Mouse (Mus musculus): Measurements from ENCODE around the gene Msl1. TPM values are rescaled to one million over a fixed set of nuclear protein-coding genes. Genes with fewer than 3 reads are reported as not detected.

Gene Msl1
- polyA plus RNA-seq, 1 experiment from 2014 or later = 22.3 TPM

GRCm38 (mm10) chr11:98781851-98782512 is 13.3 kb upstream of the Msl1 start:
- Histone ChIP-seq H3K27me3 (ENCODE audit: control insufficient read depth, insufficient read depth, low read length) (no peaks in the 10 kb centered on the region), H3K36me3 (ENCODE audit: control insufficient read depth, insufficient read depth, low read length) (no peaks in the 10 kb centered on the region), H3K9me3 (ENCODE audit: control insufficient read depth, low read depth, low read length) (no peaks in the 10 kb centered on the region), H3K4me1 (ENCODE audit: control insufficient read depth, insufficient read depth, low read length) (peaks cover 61% of the 10 kb centered on the region), H3K4me3 (ENCODE audit: low read depth, low read length) (no peak overlapping the region), H3K4me2 (replicated peaks; ENCODE audit: low read depth, low read length) (peak overlapping the region; percentile 39; the same call in 1 of the 2 replicates), H3K9ac (replicated peaks; ENCODE audit: low read depth, low read length) (no peak overlapping the region; the same call in 1 of the 2 replicates), H3K27ac (ENCODE audit: low read length) (peak overlapping the region; percentile 92)
- WGBS = 8% methylated on average over 14 of the region's 14 CpGs
- peak; percentile 25; the same call in 1 of the 2 replicates for ATAC-seq (ENCODE audit: insufficient number of reproducible peaks, insufficient read depth, low FRiP score, low read depth)

- H3K4me3 ChIP-seq (ENCODE audit: low read depth, low read length) = peak overlapping the region; percentile 8; the same call in 1 of the 2 replicates
- H3K9ac ChIP-seq (replicated peaks; ENCODE audit: low read depth, low read length) = no peak overlapping the region
Observed at GRCm38 (mm10) chr11:98782651-98783235, 12.6 kb upstream of the Msl1 start.

GRCm38 (mm10) chr11:98783236-98783696 is 12.1 kb upstream of the Msl1 start:
- no peaks in the 10 kb centered on the region for H3K9me3 ChIP-seq (ENCODE audit: control insufficient read depth, low read depth, low read length)
- no peaks in the 10 kb centered on the region for H3K36me3 ChIP-seq (ENCODE audit: control insufficient read depth, insufficient read depth, low read length)
- H3K4me1 ChIP-seq (ENCODE audit: control insufficient read depth, insufficient read depth, low read length) = peaks cover 56% of the 10 kb centered on the region
- 1% methylated on average over 20 of the region's 20 CpGs for WGBS
- H3K27ac ChIP-seq (ENCODE audit: low read length) = peak overlapping the region; percentile 92
- H3K27me3 ChIP-seq (ENCODE audit: control insufficient read depth, insufficient read depth, low read length) = no peaks in the 10 kb centered on the region
- H3K4me3 ChIP-seq (ENCODE audit: low read depth, low read length) = peak overlapping the region; percentile 8; the same call in 1 of the 2 replicates
- no peak overlapping the region for H3K9ac ChIP-seq (replicated peaks; ENCODE audit: low read depth, low read length)
- ATAC-seq (ENCODE audit: insufficient number of reproducible peaks, insufficient read depth, low FRiP score, low read depth) = peak; percentile 51
- H3K4me2 ChIP-seq (replicated peaks; ENCODE audit: low read depth, low read length) = peak overlapping the region; percentile 39

More at GRCm38 (mm10) chr11:98782651-98783235, 12.6 kb upstream of the Msl1 start:
- H3K27ac ChIP-seq (ENCODE audit: low read length) = peak overlapping the region; percentile 92
- H3K36me3 ChIP-seq (ENCODE audit: control insufficient read depth, insufficient read depth, low read length) = no peaks in the 10 kb centered on the region
- WGBS = 8% methylated on average over 17 of the region's 17 CpGs
- peaks cover 59% of the 10 kb centered on the region for H3K4me1 ChIP-seq (ENCODE audit: control insufficient read depth, insufficient read depth, low read length)
- H3K4me2 ChIP-seq (replicated peaks; ENCODE audit: low read depth, low read length) = peak overlapping the region; percentile 39
- H3K27me3 ChIP-seq (ENCODE audit: control insufficient read depth, insufficient read depth, low read length) = no peaks in the 10 kb centered on the region
- H3K9me3 ChIP-seq (ENCODE audit: control insufficient read depth, low read depth, low read length) = no peaks in the 10 kb centered on the region
- ATAC-seq (ENCODE audit: insufficient number of reproducible peaks, insufficient read depth, low FRiP score, low read depth) = no peak

GRCm38 (mm10) chr11:98784139-98784538 is 11.2 kb upstream of the Msl1 start:
- 64% methylated on average over 4 of the region's 4 CpGs for WGBS
- no peaks in the 10 kb centered on the region for H3K36me3 ChIP-seq (ENCODE audit: control insufficient read depth, insufficient read depth, low read length)
- no peak for ATAC-seq (ENCODE audit: insufficient number of reproducible peaks, insufficient read depth, low FRiP score, low read depth)
- H3K4me3 ChIP-seq (ENCODE audit: low read depth, low read length) = no peak overlapping the region
- H3K4me2 ChIP-seq (replicated peaks; ENCODE audit: low read depth, low read length) = no peak overlapping the region
- H3K9me3 ChIP-seq (ENCODE audit: control insufficient read depth, low read depth, low read length) = no peaks in the 10 kb centered on the region
- no peaks in the 10 kb centered on the region for H3K27me3 ChIP-seq (ENCODE audit: control insufficient read depth, insufficient read depth, low read length)
- peaks cover 56% of the 10 kb centered on the region for H3K4me1 ChIP-seq (ENCODE audit: control insufficient read depth, insufficient read depth, low read length)
- no peak overlapping the region for H3K9ac ChIP-seq (replicated peaks; ENCODE audit: low read depth, low read length)
- peak overlapping the region; percentile 92 for H3K27ac ChIP-seq (ENCODE audit: low read length)

- Histone ChIP-seq H3K4me3 (ENCODE audit: low read depth, low read length) (no peak overlapping the region), H3K9ac (replicated peaks; ENCODE audit: low read depth, low read length) (no peak overlapping the region), H3K4me2 (replicated peaks; ENCODE audit: low read depth, low read length) (no peak overlapping the region), H3K9me3 (ENCODE audit: control insufficient read depth, low read depth, low read length) (no peaks in the 10 kb centered on the region), H3K27ac (ENCODE audit: low read length) (peak overlapping the region; percentile 90), H3K4me1 (ENCODE audit: control insufficient read depth, insufficient read depth, low read length) (peaks cover 59% of the 10 kb centered on the region), H3K27me3 (ENCODE audit: control insufficient read depth, insufficient read depth, low read length) (no peaks in the 10 kb centered on the region), H3K36me3 (ENCODE audit: control insufficient read depth, insufficient read depth, low read length) (no peaks in the 10 kb centered on the region)
- 67% methylated on average over 10 of the region's 10 CpGs for WGBS
- ATAC-seq (ENCODE audit: insufficient number of reproducible peaks, insufficient read depth, low FRiP score, low read depth) = no peak
Observed at GRCm38 (mm10) chr11:98785214-98785613, 10.1 kb upstream of the Msl1 start.

- H3K36me3 ChIP-seq (ENCODE audit: control insufficient read depth, insufficient read depth, low read length) = no peaks in the 10 kb centered on the region
- H3K27ac ChIP-seq (ENCODE audit: low read length) = peak overlapping the region; percentile 90
- H3K9me3 ChIP-seq (ENCODE audit: control insufficient read depth, low read depth, low read length) = no peaks in the 10 kb centered on the region
- peak overlapping the region; percentile 30 for H3K4me2 ChIP-seq (replicated peaks; ENCODE audit: low read depth, low read length)
- 8% methylated on average over 12 of the region's 12 CpGs for WGBS
- ATAC-seq (ENCODE audit: insufficient number of reproducible peaks, insufficient read depth, low FRiP score, low read depth) = no peak
- no peaks in the 10 kb centered on the region for H3K27me3 ChIP-seq (ENCODE audit: control insufficient read depth, insufficient read depth, low read length)
- peak overlapping the region; percentile 5; the same call in 1 of the 2 replicates for H3K4me3 ChIP-seq (ENCODE audit: low read depth, low read length)
- no peak overlapping the region for H3K9ac ChIP-seq (replicated peaks; ENCODE audit: low read depth, low read length)
- H3K4me1 ChIP-seq (ENCODE audit: control insufficient read depth, insufficient read depth, low read length) = peaks cover 59% of the 10 kb centered on the region
Observed at GRCm38 (mm10) chr11:98785772-98786281, 9.5 kb upstream of the Msl1 start.

GRCm38 (mm10) chr11:98786359-98787214 is 8.7 kb upstream of the Msl1 start:
- H3K4me2 ChIP-seq (replicated peaks; ENCODE audit: low read depth, low read length) = peak overlapping the region; percentile 30
- H3K4me1 ChIP-seq (ENCODE audit: control insufficient read depth, insufficient read depth, low read length) = peaks cover 56% of the 10 kb centered on the region
- WGBS = 1% methylated on average over 15 of the region's 15 CpGs
- H3K36me3 ChIP-seq (ENCODE audit: control insufficient read depth, insufficient read depth, low read length) = no peaks in the 10 kb centered on the region
- no peaks in the 10 kb centered on the region for H3K9me3 ChIP-seq (ENCODE audit: control insufficient read depth, low read depth, low read length)
- peak; percentile 56 for ATAC-seq (ENCODE audit: insufficient number of reproducible peaks, insufficient read depth, low FRiP score, low read depth)
- H3K27ac ChIP-seq (ENCODE audit: low read length) = peak overlapping the region; percentile 90
- no peaks in the 10 kb centered on the region for H3K27me3 ChIP-seq (ENCODE audit: control insufficient read depth, insufficient read depth, low read length)
- H3K4me3 ChIP-seq (ENCODE audit: low read depth, low read length) = peak overlapping the region; percentile 5; the same call in 1 of the 2 replicates
- no peak overlapping the region for H3K9ac ChIP-seq (replicated peaks; ENCODE audit: low read depth, low read length)

GRCm38 (mm10) chr11:98787229-98787628 is 8.1 kb upstream of the Msl1 start:
- H3K27ac ChIP-seq (ENCODE audit: low read length) = peak overlapping the region; percentile 0; the same call in 1 of the 2 replicates
- 31% methylated on average over 7 of the region's 7 CpGs for WGBS
- no peak overlapping the region for H3K4me2 ChIP-seq (replicated peaks; ENCODE audit: low read depth, low read length)
- no peak overlapping the region for H3K4me3 ChIP-seq (ENCODE audit: low read depth, low read length)
- no peaks in the 10 kb centered on the region for H3K9me3 ChIP-seq (ENCODE audit: control insufficient read depth, low read depth, low read length)
- H3K27me3 ChIP-seq (ENCODE audit: control insufficient read depth, insufficient read depth, low read length) = no peaks in the 10 kb centered on the region
- no peaks in the 10 kb centered on the region for H3K36me3 ChIP-seq (ENCODE audit: control insufficient read depth, insufficient read depth, low read length)
- no peak overlapping the region for H3K9ac ChIP-seq (replicated peaks; ENCODE audit: low read depth, low read length)
- no peak for ATAC-seq (ENCODE audit: insufficient number of reproducible peaks, insufficient read depth, low FRiP score, low read depth)
- H3K4me1 ChIP-seq (ENCODE audit: control insufficient read depth, insufficient read depth, low read length) = peaks cover 53% of the 10 kb centered on the region
